Mouse (Mus musculus) yolk sac, embryonic 10.5 days (tissue): Measurements from ENCODE around the gene A730015C16Rik.

Experiments used
- DNase-seq: peaks from one replicate; pipeline ENCODE4 v3.0.0-alpha.2; 2017; ENCODE audit warnings: low spot score

Gene A730015C16Rik

GRCm38 (mm10) chr4:108830698-108831097, 17.7 kb downstream of the A730015C16Rik start:
- DNase-seq = no peak

- no peak for DNase-seq
These were observed 21.8 kb downstream of the A730015C16Rik start for GRCm38 (mm10) chr4:108826643-108827042.

- DNase-seq = no peak
These were observed 22.3 kb downstream of the A730015C16Rik start for GRCm38 (mm10) chr4:108826096-108826495.

- DNase-seq = no peak
These were observed 22.7 kb downstream of the A730015C16Rik start for GRCm38 (mm10) chr4:108825677-108826076.

GRCm38 (mm10) chr4:108811550-108811949, 36.9 kb downstream of the A730015C16Rik start:
- no peak for DNase-seq

- no peak for DNase-seq
These were observed 37.3 kb downstream of the A730015C16Rik start for GRCm38 (mm10) chr4:108811142-108811541.

- DNase-seq = no peak
These were observed 44.9 kb downstream of the A730015C16Rik start for GRCm38 (mm10) chr4:108803535-108803934.

- peak; percentile 50 for DNase-seq
These were observed 50.2 kb downstream of the A730015C16Rik start for GRCm38 (mm10) chr4:108798083-108798830.
